Mouse (Mus musculus) retina, adult 2 months (tissue): Measurements from ENCODE around the gene Nox4.
"Not testable (repeated sequence)": the region's sequence is repeated elsewhere in the genome, so short reads cannot be mapped to it uniquely, and the experiment has no call there.

Experiments used
- DNase-seq: peaks from one replicate; pipeline ENCODE4 v3.0.0-alpha.2; 2012; ENCODE audit warnings: low read depth, low spot score

The Nox4 gene

DNA sequence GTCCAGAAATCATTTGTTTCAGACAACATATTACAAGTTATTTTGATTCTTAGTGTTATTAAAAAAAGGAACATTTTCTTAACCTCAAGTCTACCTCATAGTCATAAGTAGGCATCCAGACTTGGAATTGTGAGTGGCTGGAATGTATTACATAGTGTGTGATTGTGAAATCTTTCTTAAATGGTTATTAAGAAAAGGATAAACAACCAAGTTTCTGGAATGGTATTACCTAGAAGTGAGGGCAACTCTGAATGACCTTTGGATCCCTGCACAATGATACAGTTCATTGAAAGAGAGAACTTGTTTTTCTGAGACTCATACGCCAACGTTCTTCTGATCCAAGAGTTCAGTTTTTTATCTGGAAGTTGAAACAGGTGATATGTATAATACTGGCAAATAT, 125.4 kb downstream of the Nox4 start:
- no peak for DNase-seq

DNA sequence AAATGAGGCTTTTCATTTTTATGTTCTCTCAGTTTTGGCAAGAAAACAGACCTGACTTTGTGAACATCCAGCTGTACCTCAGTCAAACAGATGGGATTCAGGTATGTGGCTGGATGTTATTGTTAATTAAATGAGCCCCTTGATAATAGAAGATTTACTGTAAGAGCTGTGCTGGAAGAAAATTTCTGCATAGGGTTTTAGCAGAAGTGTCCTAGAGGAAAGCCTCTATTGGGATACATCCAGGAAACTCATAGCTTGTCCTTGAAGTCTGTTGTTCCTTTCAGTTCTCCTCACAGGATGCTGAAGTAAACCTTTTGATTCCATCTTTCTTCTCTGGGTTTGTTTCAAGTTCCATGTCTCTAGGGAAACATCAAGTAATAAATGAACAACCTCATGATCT, 128.4 kb downstream of the Nox4 start:
- no peak for DNase-seq

DNA sequence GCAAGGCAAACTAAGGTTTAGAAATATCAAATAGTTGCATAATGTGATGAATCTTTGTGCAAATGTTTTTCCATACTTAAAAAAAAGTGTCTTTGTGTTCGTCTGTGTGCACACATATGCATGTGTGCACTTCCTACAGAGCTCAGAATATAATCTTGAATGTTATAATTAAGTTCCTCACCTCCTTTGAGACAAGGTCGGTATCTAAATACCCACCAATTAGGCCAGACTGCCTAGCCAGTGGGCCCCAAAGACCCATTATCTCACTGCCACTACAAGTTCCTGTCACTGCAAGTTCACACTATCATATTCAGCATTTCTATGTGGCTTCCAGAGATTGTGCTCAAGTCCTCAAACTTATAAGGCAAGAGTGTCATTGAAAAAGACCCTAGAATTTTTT, 129.0 kb downstream of the Nox4 start:
- DNase-seq = no peak

DNA sequence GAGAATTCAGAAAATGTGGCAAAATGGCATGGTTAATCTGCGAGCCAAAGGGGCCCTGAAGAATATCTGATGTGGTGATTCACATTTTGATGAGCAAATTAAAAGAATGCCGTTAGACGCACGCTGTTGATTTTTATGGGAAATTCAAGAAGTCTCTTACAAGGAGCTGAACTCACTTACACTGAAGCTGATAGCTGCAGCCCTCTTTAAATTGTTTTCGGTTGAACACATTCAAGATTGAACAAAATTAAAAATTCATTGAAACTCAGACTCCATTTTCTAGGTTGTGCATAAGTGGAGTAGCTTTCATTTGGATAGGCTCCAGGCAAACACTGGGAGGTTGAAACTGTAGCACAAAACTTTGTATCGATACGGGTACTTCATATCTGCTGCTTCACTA, 151.1 kb downstream of the Nox4 start:
- DNase-seq = no peak

DNA sequence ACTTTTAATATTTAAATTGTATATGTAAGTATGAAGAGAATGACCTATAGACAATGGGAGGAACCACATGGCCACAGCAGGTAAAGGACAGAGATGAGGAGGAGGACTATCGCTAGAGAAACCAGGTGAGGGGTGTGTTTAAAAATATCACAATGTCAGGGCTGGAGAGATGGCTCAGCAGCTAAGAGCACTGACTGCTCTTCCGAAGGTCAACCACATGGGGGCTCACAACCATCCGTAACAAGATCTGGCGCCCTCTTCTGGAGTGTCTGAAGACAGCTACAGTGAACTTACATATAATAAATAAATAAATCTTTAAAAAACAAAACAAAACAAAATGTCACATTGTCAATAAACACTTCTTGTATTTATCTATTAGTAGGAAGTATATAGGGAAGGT, 165.5 kb downstream of the Nox4 start:
- DNase-seq = not testable (repeated sequence)

DNA sequence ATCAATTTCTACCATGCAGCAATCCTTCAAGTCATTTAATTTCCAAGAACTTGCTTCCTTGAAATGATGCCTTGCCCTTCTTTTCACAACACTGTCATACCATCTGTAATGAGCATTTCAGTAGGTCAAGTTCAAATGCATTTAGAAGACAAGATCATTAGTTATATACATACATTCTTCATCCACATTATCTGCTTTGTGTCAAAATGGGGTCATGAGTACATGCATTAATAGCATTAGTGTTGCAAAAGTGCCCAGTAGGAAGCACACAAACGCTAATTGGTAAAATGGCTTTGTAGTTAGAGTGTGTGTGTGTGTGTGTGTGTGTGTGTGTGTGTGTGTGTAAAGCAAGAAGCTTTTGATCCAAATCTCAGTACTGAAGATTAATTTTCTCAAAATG, 167.4 kb downstream of the Nox4 start:
- no peak for DNase-seq
